Mouse (Mus musculus) thymus, adult 2 months (tissue): ENCODE data around the gene Rap1gap2. TPM values are rescaled to one million over a fixed set of nuclear protein-coding genes. Genes with fewer than 3 reads are reported as not detected.

ENCODE experiments used
- DNase-seq: peaks from one replicate; pipeline ENCODE4 v3.0.0; 2021
- H3K27ac ChIP-seq: fragments of 200-500 bp; 2 replicates; pipeline ENCODE4 v1.5.1; 2012; ENCODE audit warnings: low read length, control low read depth; ENCODE audit not compliant: control insufficient read depth, insufficient read depth
- H3K27me3 ChIP-seq: fragments of 200-500 bp; 2 replicates; pipeline ENCODE4 v1.6.1; 2012; ENCODE audit warnings: mild to moderate bottlenecking, low read length, moderate library complexity, mixed read lengths; ENCODE audit not compliant: control insufficient read depth, insufficient read depth
- H3K36me3 ChIP-seq: fragments of 200-500 bp; 2 replicates; pipeline ENCODE4 v1.6.1; 2012; ENCODE audit warnings: mild to moderate bottlenecking, low read length, moderate library complexity; ENCODE audit not compliant: control insufficient read depth, insufficient read depth
- H3K4me1 ChIP-seq: fragments of 200-500 bp; replicated peaks from 2 replicates; pipeline ENCODE4 v1.6.1; 2012; ENCODE audit warnings: low read length; ENCODE audit not compliant: control insufficient read depth, insufficient read depth
- H3K4me3 ChIP-seq: fragments of 200-500 bp; 2 replicates; pipeline ENCODE4 v1.5.1; 2012; ENCODE audit warnings: mild to moderate bottlenecking, low read length, control low read depth, moderate library complexity; ENCODE audit not compliant: control insufficient read depth, insufficient read depth
- CTCF ChIP-seq: fragments of 200-500 bp; IDR thresholded peaks from 2 replicates; pipeline ENCODE4 v1.5.1; 2012; ENCODE audit warnings: mild to moderate bottlenecking, control low read depth, low read length, moderate library complexity, borderline replicate concordance; ENCODE audit not compliant: control insufficient read depth, poor library complexity, insufficient read depth; ENCODE audit errors: extremely low read depth
- POLR2A ChIP-seq: fragments of 200-500 bp; IDR thresholded peaks from 2 replicates; pipeline ENCODE4 v1.6.1; 2012; ENCODE audit warnings: mild to moderate bottlenecking, low read length, control low read depth, moderate library complexity; ENCODE audit not compliant: control insufficient read depth, poor library complexity, insufficient read depth; ENCODE audit errors: extremely low read depth
- WGBS: fragments of 180-500 bp; shearing (Covaris S2); methylation state at CpG from one replicate; pipeline ENCODE4 v1.1.7; 2018; 5-methylcytosine and 5-hydroxymethylcytosine counted together
- polyA plus RNA-seq: library from polyadenylated mRNA; depleted of rRNA; stranded (reverse); fragments of >200 nt; gene quantifications from 2 replicates; pipeline ENCODE4 v1.2.3, GENCODE M21; 2012

Gene Rap1gap2
- polyA plus RNA-seq, 1 experiment: 7.0 TPM

GRCm38 (mm10) chr11:74637971-74638790 is 27.5 kb upstream of the Rap1gap2 start:
- Histone ChIP-seq H3K27ac (no peak overlapping the region), H3K27me3 (peaks cover 5% of the 10 kb centered on the region; the same call in 1 of the 2 replicates), H3K4me3 (peak overlapping the region; percentile 35), H3K4me1 (peaks cover 6% of the 10 kb centered on the region; the same call in 1 of the 2 replicates), H3K36me3 (no peaks in the 10 kb centered on the region)
- TF ChIP-seq POLR2A: no peak
- TF ChIP-seq CTCF: peak; percentile 11; the same call in 1 of the 2 replicates
- WGBS: 2% methylated on average over 86 of the region's 86 CpGs
- DNase-seq: peak; percentile 58

GRCm38 (mm10) chr11:74637486-74637885 is 26.8 kb upstream of the Rap1gap2 start:
- no peak overlapping the region for H3K27ac ChIP-seq
- peaks cover 5% of the 10 kb centered on the region; the same call in 1 of the 2 replicates for H3K27me3 ChIP-seq
- no peak for TF ChIP-seq POLR2A
- no peak for TF ChIP-seq CTCF
- peaks cover 6% of the 10 kb centered on the region; the same call in 1 of the 2 replicates for H3K4me1 ChIP-seq
- WGBS: 41% methylated on average over 8 of the region's 8 CpGs
- no peak for DNase-seq
- H3K36me3 ChIP-seq: no peaks in the 10 kb centered on the region
- no peak overlapping the region for H3K4me3 ChIP-seq

- TF ChIP-seq CTCF (peak; percentile 32; the same call in 1 of the 2 replicates), POLR2A (no peak)
- Histone ChIP-seq H3K27me3 (peaks cover 5% of the 10 kb centered on the region; the same call in 1 of the 2 replicates), H3K27ac (no peak overlapping the region), H3K36me3 (no peaks in the 10 kb centered on the region), H3K4me3 (no peak overlapping the region), H3K4me1 (peaks cover 6% of the 10 kb centered on the region; the same call in 1 of the 2 replicates)
- peak; percentile 67 for DNase-seq
- 73% methylated on average over 5 of the region's 5 CpGs for WGBS
Measured at GRCm38 (mm10) chr11:74634490-74635275, 24.0 kb upstream of the Rap1gap2 start.

- Histone ChIP-seq H3K4me3 (no peak overlapping the region), H3K4me1 (no peaks in the 10 kb centered on the region), H3K36me3 (no peaks in the 10 kb centered on the region), H3K27ac (no peak overlapping the region), H3K27me3 (peaks cover under 1% of the 10 kb centered on the region; the same call in 1 of the 2 replicates)
- no peak for DNase-seq
- WGBS: 84% methylated on average over 7 of the region's 7 CpGs
- TF ChIP-seq POLR2A (no peak), CTCF (no peak)
Measured at GRCm38 (mm10) chr11:74631880-74632789, 21.4 kb upstream of the Rap1gap2 start.

GRCm38 (mm10) chr11:74627481-74627880 is 16.8 kb upstream of the Rap1gap2 start:
- Histone ChIP-seq H3K4me3 (no peak overlapping the region), H3K27me3 (no peaks in the 10 kb centered on the region), H3K36me3 (no peaks in the 10 kb centered on the region), H3K27ac (no peak overlapping the region), H3K4me1 (no peaks in the 10 kb centered on the region)
- 75% methylated on average over 3 of the region's 3 CpGs for WGBS
- TF ChIP-seq CTCF (no peak), POLR2A (no peak)
- no peak for DNase-seq

- TF ChIP-seq POLR2A (no peak), CTCF (no peak)
Measured at GRCm38 (mm10) chr11:74625333-74625732, 14.6 kb upstream of the Rap1gap2 start.

More at GRCm38 (mm10) chr11:74625333-74625732, 14.6 kb upstream of the Rap1gap2 start:
- Histone ChIP-seq H3K4me3 (no peak overlapping the region), H3K27me3 (no peaks in the 10 kb centered on the region; the same call in 1 of the 2 replicates), H3K4me1 (no peaks in the 10 kb centered on the region), H3K36me3 (no peaks in the 10 kb centered on the region), H3K27ac (no peak overlapping the region)
- no peak for DNase-seq
